In genomic region chr3:28725203-28725602, GRCm38 (mm10) we compare ENCODE assay signal across 24 mouse cellular contexts. TPM values are rescaled to one million over a fixed set of nuclear protein-coding genes. Genes with fewer than 3 reads are reported as not detected.
"Had no signal": no experiment of that assay in that cellular context is flagged by ENCODE, and none has a peak within 500 bp of the region (broad histone marks: within the 10 kb centered on the region; RNA-seq: fewer than 3 reads in every experiment).

No protein-coding gene starts in this region.

- H3K9me3 ChIP-seq: limb, embryonic 12.5 days; limb, embryonic 15.5 days; megakaryocyte, embryonic 14.5 days; midbrain, embryonic 10.5 days; neural tube, embryonic 12.5 days; neural tube, embryonic 15.5 days had no signal

- DNase-seq: kidney, adult 18-20 months; kidney, adult 9 months; kidney, postnatal 14 days; kidney, postnatal 4 days; left cerebral cortex, postnatal 4 days; lung, embryonic 14.5 days; midbrain, embryonic 14.5 days; right cerebral cortex, adult 18-20 months; right cerebral cortex, postnatal 14 days; thymus, adult 18-20 months; thymus, postnatal 36 days had no signal

- H3K27me3 ChIP-seq: limb, embryonic 12.5 days; limb, embryonic 15.5 days; neural tube, embryonic 12.5 days; neural tube, embryonic 15.5 days had no signal

- H3K4me1 ChIP-seq: limb, embryonic 12.5 days; limb, embryonic 15.5 days; megakaryocyte, embryonic 14.5 days; neural tube, embryonic 12.5 days; neural tube, embryonic 15.5 days had no signal

- H3K4me3 ChIP-seq: limb, embryonic 12.5 days; limb, embryonic 15.5 days; megakaryocyte, embryonic 14.5 days; midbrain, embryonic 10.5 days; neural tube, embryonic 12.5 days; neural tube, embryonic 15.5 days had no signal

- H3K4me2 ChIP-seq: limb, embryonic 12.5 days; limb, embryonic 15.5 days; lung, embryonic 14.5 days; neural tube, embryonic 12.5 days; neural tube, embryonic 15.5 days had no signal

- H3K36me3 ChIP-seq: limb, embryonic 12.5 days; limb, embryonic 15.5 days; midbrain, embryonic 10.5 days; neural tube, embryonic 12.5 days; neural tube, embryonic 15.5 days had no signal

- H3K27ac ChIP-seq: limb, embryonic 12.5 days; limb, embryonic 15.5 days; macrophage; midbrain, embryonic 10.5 days; neural tube, embryonic 12.5 days; neural tube, embryonic 15.5 days had no signal

- ATAC-seq: inflammation-experienced regulatory T-cells, adult 6 months; lung, postnatal 0 days had no signal

- H3K9ac ChIP-seq: limb, embryonic 12.5 days; limb, embryonic 15.5 days; lung, embryonic 14.5 days; neural tube, embryonic 12.5 days; neural tube, embryonic 15.5 days had no signal

RNA-seq across cellular contexts. Expression of gene Slc2a2, which starts 27.5 kb away (rescaled TPM):
- total RNA-seq: layer of hippocampus, adult 18-20 months; layer of hippocampus, postnatal 14 days; left cerebral cortex, adult 8-10 months; left cerebral cortex, postnatal 14 days; left cerebral cortex, postnatal 4 days had no signal
- polyA plus RNA-seq: limb, embryonic 12.5 days; macrophage; midbrain, embryonic 10.5 days; midbrain, embryonic 14.5 days had no signal
